Mouse (Mus musculus) thymus, postnatal 10 days (tissue): Measurements from ENCODE around the gene Zic1.

Source experiments
- DNase-seq, 2 experiments: peaks; one replicate each; pipeline ENCODE4 v3.0.0; 2021; ENCODE audit warnings: low spot score in 2 of 2

The Zic1 gene

DNA sequence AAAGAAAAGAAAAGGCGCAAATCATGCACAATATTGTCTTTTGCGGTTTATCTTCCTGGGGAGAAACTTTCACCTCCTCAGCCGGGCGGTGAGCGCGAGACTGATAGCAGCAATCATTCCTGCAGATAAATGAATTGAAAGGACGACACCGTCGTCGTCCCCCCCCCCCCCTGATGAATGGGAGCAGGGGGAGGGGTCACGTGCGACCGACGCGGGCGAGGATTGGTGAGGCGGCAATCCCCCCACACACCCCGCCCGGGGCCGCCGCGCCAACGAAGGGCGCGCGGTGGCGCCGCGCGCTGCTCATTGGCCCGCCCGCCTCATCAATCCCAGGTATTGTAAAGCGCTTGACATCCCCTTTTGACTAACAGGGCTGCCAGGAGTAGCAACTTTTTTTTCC is at the start of gene Zic1:
Gene Zic1 (minus strand): TSS at position 147 of the 400 bp plus-strand sequence.
- DNase-seq: no peak

- DNase-seq: no peak
Observed at GRCm38 (mm10) chr9:91414007-91414661, 48.5 kb upstream of the Zic1 start.

DNA sequence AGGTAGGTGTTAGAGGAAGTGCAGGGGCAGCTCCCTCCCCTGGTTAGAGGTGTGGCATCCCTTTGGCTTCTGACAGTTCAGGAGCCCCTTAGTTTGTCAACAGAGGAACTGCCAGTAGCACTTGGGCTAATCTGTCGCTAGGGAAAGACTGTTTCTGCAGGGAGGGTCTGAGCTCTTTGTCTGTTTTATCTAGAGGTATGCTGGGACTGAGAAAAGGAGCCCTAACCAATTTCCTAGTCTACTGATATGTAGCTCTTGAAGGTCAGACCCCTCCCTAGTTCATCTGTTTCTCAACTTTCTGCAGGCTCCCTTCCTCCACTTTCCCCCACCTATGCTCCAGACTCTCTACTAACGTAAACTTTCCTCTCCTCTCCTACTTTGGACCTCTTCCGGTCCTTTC is 44.2 kb upstream of the Zic1 start:
- no peak for DNase-seq

DNA sequence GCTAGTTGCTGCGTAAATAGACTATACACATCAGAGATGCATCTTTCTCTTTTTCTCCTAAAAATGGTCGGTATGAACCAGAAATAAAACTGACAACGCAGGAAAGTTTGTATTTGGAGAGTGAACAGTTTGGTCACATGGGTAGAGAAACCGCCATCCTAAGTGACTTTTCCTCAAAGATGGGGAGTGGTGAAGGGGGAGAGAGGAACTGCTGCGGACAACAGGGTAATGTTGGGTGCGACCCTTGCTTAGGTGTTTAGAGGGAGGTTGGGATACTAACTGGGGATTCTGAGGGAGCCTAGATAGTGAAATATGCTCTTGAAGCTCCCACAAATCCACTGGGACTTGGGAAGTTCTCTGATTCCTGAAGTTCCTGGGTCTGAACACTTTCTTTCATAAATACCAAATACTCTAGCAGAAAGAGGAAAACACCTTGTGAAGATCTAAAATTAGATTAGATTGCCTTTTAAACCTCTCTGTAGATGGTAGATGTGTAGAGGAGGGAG is 40.7 kb upstream of the Zic1 start:
- no peak for DNase-seq

GRCm38 (mm10) chr9:91405753-91406178 is 40.2 kb upstream of the Zic1 start:
- DNase-seq: no peak

- DNase-seq: no peak
Observed at GRCm38 (mm10) chr9:91404905-91405752, 39.5 kb upstream of the Zic1 start.

GRCm38 (mm10) chr9:91404229-91404628 is 38.6 kb upstream of the Zic1 start:
- DNase-seq: no peak

DNA sequence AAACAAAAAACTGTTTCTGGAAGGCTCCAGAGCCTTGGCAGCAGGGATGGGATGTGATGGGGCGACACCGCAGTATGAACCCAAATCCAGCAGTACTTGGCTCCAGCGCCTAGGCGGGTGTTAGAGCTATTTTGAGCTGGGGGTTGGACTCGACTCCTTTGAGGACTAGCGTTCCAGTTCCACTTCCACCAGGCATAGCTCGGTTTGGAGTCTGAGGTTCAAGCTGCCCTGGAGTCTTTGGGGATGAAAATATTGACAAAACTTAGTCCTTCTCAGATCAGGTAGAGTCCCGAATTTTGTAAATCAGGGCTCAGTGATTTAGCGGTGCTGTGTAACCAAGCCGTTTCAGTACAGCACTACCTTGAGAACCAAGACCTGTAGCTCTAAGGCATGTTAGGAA is 35.9 kb upstream of the Zic1 start:
- DNase-seq: no peak

- no peak for DNase-seq
Observed at GRCm38 (mm10) chr9:91400482-91401093, 35.0 kb upstream of the Zic1 start.

- DNase-seq: no peak
Observed at GRCm38 (mm10) chr9:91399976-91400375, 34.4 kb upstream of the Zic1 start.

- DNase-seq: no peak
Observed at GRCm38 (mm10) chr9:91395066-91395772, 29.6 kb upstream of the Zic1 start.

DNA sequence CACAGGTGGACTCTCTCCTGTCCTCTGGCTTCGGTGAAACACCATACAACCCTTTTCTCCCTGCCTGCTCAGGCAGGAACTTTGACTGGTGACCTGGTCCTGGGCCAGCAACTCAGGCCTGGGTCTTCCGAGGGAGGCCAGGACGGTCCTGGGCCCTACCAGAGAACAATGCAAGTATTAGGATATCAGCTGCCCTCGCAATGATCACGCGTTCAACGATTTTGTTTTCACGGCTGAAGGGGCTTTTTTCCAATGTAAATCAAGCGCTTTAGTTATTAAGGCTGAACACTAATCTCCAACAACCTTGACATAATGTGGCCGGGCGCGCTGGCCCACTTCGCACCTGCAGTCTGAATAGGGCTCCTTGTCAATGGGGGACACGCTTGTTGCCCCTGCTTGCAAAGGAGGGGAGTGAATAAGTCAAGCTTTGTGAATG is 28.6 kb upstream of the Zic1 start:
- DNase-seq: no peak

- DNase-seq: no peak
Observed at GRCm38 (mm10) chr9:91393376-91394068, 27.9 kb upstream of the Zic1 start.

- DNase-seq: no peak
Observed at GRCm38 (mm10) chr9:91388173-91388572, 22.6 kb upstream of the Zic1 start.

DNA sequence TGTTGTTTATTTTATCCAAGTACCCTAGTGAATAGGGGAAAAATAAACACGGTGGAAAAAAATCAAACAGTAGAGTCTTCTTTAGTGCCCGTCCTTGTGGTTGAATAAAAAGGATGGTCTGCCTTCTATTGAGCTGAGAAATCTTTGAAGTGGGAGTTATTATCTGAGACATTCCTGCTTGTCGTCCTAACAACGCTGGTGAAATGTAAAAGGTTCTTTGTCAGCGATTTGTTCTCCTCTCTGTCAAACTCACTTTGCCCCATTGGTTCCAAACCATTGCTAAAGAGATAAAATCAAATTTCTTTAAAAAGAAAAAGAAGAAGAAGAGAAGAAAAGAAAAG is 22.1 kb upstream of the Zic1 start:
- DNase-seq: no peak

DNA sequence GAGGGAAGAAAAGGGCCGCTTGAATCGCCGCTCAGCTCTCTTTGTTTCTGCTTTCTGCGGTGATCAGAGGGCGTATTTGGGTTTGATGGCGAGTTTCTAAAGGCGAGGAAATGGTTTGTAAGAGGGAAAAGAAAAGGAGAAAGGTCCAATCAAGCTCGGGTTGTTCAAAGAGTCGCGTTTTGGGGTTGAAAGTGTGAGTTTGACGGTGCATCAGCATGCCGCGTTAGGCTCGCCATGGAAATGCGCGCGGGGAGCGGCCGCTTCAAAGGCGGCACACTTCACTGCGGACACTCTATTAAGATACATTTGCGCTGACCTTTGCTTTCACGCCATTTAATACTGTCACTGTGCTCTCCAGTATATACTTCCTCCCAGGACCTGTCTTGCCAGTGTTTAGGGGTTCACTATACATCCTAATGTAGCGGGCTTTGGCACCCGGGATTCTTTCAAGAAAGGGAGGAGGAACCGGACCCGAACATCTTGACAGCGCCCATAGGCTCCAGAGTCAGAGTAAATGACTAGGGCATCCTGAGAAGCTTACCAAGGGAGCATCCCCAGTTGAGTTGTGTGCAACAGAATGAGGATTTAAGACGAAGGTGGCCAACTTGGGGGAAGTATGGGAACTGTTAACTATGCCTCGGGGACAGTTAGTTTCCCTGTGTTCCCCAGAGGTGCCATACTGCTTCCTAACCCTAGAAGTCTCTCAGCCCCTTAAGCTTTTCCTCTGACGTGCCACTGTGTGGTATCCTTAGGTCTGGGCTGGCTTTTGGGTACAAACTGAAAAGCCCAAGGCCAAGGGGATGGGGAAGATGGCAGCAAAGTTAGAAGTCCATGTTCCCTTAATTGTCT is 21.5 kb upstream of the Zic1 start:
- no peak for DNase-seq

GRCm38 (mm10) chr9:91386502-91386890 is 20.9 kb upstream of the Zic1 start:
- DNase-seq: no peak

- DNase-seq: no peak
Observed at GRCm38 (mm10) chr9:91385561-91386430, 20.2 kb upstream of the Zic1 start.
